Mouse (Mus musculus): ENCODE results near the gene Rheb. TPM values are rescaled to one million over a fixed set of nuclear protein-coding genes. Genes with fewer than 3 reads are reported as not detected.

The Rheb gene
- polyA plus RNA-seq, 1 experiment, result 17.3 TPM

DNA sequence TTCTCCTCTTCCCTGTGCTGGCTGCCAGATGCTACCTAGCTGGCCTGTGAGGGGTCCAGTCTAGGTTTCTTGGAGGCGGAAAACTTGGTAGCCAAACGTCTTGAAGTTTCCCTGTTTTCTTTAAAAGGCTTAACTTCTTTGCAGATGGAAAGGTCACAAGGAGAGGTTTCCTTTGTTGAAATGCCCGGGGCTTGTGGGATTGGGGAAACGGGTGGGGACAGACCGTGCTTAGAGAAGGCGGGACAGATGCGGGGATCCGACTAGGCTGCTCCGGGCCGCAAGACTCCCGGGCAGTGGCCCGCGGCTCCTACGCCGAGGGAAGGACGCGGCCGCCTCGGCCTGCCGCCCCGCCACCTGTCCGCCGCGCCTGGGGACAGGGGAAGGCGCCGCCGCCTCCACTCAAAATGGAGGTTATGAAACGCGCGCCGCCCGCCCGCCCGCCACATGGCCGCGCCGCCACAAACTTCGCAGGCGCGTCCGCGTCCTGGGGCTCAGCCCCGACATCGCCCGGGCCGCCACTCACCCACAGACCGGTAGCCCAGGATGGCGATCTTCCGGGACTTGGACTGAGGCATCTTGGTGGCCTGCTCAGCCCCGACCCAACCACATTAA lies 656 bp downstream of the Rheb start:
- no peak; the same call in 1 of the 2 replicates for TF ChIP-seq POLR2A (IDR thresholded peaks at IDR 0.05; ENCODE audit: low read depth, low read length)
- no peak for TF ChIP-seq CTCF (IDR thresholded peaks at IDR 0.05; ENCODE audit: extremely low read depth, insufficient read length, insufficient replicate concordance, low read depth, low read length)
- Histone ChIP-seq H3K36me3 (ENCODE audit: control insufficient read depth, insufficient read depth, low read length) (no peaks in the 10 kb centered on the region), H3K4me1 (ENCODE audit: control insufficient read depth, insufficient read depth, insufficient read length, low read length) (peaks cover 12% of the 10 kb centered on the region), H3K27me3 (ENCODE audit: control insufficient read depth, insufficient read depth, low read length) (no peaks in the 10 kb centered on the region), H3K27ac (ENCODE audit: insufficient read depth, low read depth, low read length) (peak overlapping the region; percentile 99), H3K4me3 (ENCODE audit: low read depth, low read length) (peak overlapping the region; percentile 99)
- WGBS, result under 1% methylated on average over 50 of the region's 50 CpGs

DNA sequence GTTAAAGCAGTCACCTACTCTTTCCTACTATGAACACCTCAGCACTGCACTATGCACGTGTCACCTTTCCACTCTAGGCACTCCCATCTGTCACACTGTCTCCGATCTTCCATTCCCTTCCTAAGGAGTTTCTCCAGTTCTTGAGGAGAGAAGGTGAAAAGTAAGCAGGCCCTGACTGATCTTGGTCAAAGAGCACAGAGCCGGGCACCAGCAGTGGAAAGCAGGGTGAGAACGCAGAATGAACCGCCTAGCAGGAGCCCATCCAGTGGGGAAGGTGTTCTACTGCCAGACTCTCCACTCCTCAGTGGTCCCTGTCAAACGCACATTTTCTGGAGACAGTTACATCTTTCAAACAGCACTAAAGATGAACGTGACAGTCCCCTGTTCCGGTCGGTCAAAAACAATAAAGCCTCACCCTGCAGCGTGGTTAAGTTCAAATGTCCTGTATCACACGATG lies 1.4 kb downstream of the Rheb start:
- Histone ChIP-seq H3K4me1 (ENCODE audit: control insufficient read depth, insufficient read depth, insufficient read length, low read length) (peaks cover 12% of the 10 kb centered on the region), H3K27me3 (ENCODE audit: control insufficient read depth, insufficient read depth, low read length) (no peaks in the 10 kb centered on the region), H3K4me3 (ENCODE audit: low read depth, low read length) (peak overlapping the region; percentile 99), H3K36me3 (ENCODE audit: control insufficient read depth, insufficient read depth, low read length) (no peaks in the 10 kb centered on the region), H3K27ac (ENCODE audit: insufficient read depth, low read depth, low read length) (peak overlapping the region; percentile 99)
- TF ChIP-seq POLR2A (IDR thresholded peaks at IDR 0.05; ENCODE audit: low read depth, low read length), result no peak
- no peak for TF ChIP-seq CTCF (IDR thresholded peaks at IDR 0.05; ENCODE audit: extremely low read depth, insufficient read length, insufficient replicate concordance, low read depth, low read length)
- 3% methylated on average over 11 of the region's 11 CpGs for WGBS

DNA sequence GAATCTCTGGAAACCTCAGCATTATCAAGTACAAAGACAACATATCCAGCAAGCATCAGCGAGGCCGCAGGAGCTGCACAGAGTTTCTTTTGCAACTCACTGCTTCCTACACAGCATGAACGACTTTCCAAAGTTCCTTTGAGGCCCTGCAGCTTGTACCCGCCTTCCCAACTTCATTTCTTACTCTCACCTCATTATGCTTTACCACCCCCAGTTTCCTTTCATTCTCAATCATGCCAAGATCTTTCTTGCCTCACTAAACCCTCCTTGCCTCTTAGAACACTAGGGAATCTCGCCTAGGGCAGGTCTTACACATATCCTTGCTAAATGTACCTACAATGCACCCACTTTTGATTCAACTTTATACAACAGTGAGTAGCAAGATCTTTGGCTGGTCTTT lies 7.9 kb downstream of the Rheb start:
- 46% methylated on average over 5 of the region's 5 CpGs for WGBS
- Histone ChIP-seq H3K36me3 (ENCODE audit: control insufficient read depth, insufficient read depth, low read length) (no peaks in the 10 kb centered on the region), H3K4me3 (ENCODE audit: low read depth, low read length) (no peak overlapping the region), H3K27me3 (ENCODE audit: control insufficient read depth, insufficient read depth, low read length) (no peaks in the 10 kb centered on the region), H3K27ac (ENCODE audit: insufficient read depth, low read depth, low read length) (peak overlapping the region; percentile 13; the same call in 1 of the 2 replicates), H3K4me1 (ENCODE audit: control insufficient read depth, insufficient read depth, insufficient read length, low read length) (peaks cover 16% of the 10 kb centered on the region; the same call in 1 of the 2 replicates)
- no peak for TF ChIP-seq CTCF (IDR thresholded peaks at IDR 0.05; ENCODE audit: extremely low read depth, insufficient read length, insufficient replicate concordance, low read depth, low read length)
- TF ChIP-seq POLR2A (IDR thresholded peaks at IDR 0.05; ENCODE audit: low read depth, low read length), result no peak

DNA sequence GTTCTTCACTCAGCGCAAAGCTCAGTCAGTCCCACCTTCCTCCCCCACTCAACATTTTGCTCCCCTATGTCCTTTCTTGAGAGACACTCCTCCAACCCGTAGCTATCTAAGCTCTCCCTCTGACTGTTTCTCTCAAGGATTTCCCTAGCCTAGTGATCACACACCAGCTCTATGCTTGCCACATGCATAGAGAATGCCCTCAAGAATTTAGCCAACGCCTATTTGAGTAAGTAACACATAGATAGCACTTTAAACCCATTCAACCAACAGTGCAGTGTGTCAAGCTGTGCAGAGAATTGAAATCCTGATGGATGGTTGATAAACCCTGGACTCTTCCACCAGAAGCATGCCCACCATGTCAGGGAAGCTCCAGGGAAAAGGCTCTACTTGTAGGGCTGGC lies 10.5 kb downstream of the Rheb start:
- H3K36me3 ChIP-seq (ENCODE audit: control insufficient read depth, insufficient read depth, low read length), result no peaks in the 10 kb centered on the region
- H3K27ac ChIP-seq (ENCODE audit: insufficient read depth, low read depth, low read length), result no peak overlapping the region
- WGBS, result 61% methylated on average over 3 of the region's 3 CpGs
- no peaks in the 10 kb centered on the region for H3K27me3 ChIP-seq (ENCODE audit: control insufficient read depth, insufficient read depth, low read length)
- no peak for TF ChIP-seq CTCF (IDR thresholded peaks at IDR 0.05; ENCODE audit: extremely low read depth, insufficient read length, insufficient replicate concordance, low read depth, low read length)
- no peak for TF ChIP-seq POLR2A (IDR thresholded peaks at IDR 0.05; ENCODE audit: low read depth, low read length)
- H3K4me1 ChIP-seq (ENCODE audit: control insufficient read depth, insufficient read depth, insufficient read length, low read length), result peaks cover 29% of the 10 kb centered on the region; the same call in 1 of the 2 replicates
- H3K4me3 ChIP-seq (ENCODE audit: low read depth, low read length), result no peak overlapping the region

DNA sequence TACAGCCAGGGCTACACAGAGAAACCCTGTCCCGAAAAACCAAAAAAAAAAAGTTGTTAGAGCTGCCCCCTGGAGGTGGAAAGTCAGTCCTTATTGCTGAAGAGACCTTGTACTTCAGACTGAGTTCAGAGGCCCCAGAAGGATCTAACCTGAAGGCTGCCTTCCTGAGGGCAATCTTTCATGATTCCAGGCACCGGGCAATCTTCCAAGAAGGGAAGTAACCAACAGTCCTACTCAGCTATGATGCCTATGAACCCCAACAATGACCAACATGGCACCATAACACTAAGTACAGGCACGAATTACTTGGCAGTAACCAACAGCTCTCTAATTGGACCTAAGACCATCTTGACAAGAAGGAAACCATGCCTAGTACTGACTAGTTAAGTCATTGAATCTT lies 14.0 kb downstream of the Rheb start:
- 55% methylated on average over 3 of the region's 3 CpGs for WGBS
- no peak for TF ChIP-seq POLR2A (IDR thresholded peaks at IDR 0.05; ENCODE audit: low read depth, low read length)
- no peak for TF ChIP-seq CTCF (IDR thresholded peaks at IDR 0.05; ENCODE audit: extremely low read depth, insufficient read length, insufficient replicate concordance, low read depth, low read length)
- no peak overlapping the region for H3K27ac ChIP-seq (ENCODE audit: insufficient read depth, low read depth, low read length)
- H3K27me3 ChIP-seq (ENCODE audit: control insufficient read depth, insufficient read depth, low read length), result no peaks in the 10 kb centered on the region
- H3K36me3 ChIP-seq (ENCODE audit: control insufficient read depth, insufficient read depth, low read length), result no peaks in the 10 kb centered on the region
- no peak overlapping the region for H3K4me3 ChIP-seq (ENCODE audit: low read depth, low read length)
- peaks cover 29% of the 10 kb centered on the region; the same call in 1 of the 2 replicates for H3K4me1 ChIP-seq (ENCODE audit: control insufficient read depth, insufficient read depth, insufficient read length, low read length)

DNA sequence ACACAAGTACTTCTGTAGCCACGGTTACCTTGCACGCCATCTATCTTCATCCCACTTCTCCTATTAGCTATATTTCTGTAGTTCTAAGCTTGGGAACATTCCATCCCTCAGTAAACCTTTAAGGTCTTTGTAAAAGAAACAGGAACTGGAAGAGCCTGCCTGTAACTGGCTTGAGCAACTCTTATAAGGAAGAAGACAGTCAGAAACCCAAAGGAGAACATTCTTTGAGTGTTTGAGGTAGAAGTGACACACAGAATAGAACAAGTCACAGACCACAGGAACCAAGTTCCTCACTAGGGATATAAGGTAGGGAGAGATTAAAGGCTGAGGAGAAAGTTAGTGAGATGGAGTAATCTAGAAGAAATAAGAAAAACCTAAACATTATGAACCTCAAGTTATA lies 15.3 kb downstream of the Rheb start:
- Histone ChIP-seq H3K4me3 (ENCODE audit: low read depth, low read length) (no peak overlapping the region), H3K27me3 (ENCODE audit: control insufficient read depth, insufficient read depth, low read length) (no peaks in the 10 kb centered on the region), H3K4me1 (ENCODE audit: control insufficient read depth, insufficient read depth, insufficient read length, low read length) (peaks cover 26% of the 10 kb centered on the region; the same call in 1 of the 2 replicates), H3K27ac (ENCODE audit: insufficient read depth, low read depth, low read length) (0 out of 2 replicates have a peak overlapping the region, but pooled peaks have one; percentile 27), H3K36me3 (ENCODE audit: control insufficient read depth, insufficient read depth, low read length) (no peaks in the 10 kb centered on the region)
- WGBS, result 86% methylated on average over 2 of the region's 2 CpGs
- TF ChIP-seq CTCF (IDR thresholded peaks at IDR 0.05; ENCODE audit: extremely low read depth, insufficient read length, insufficient replicate concordance, low read depth, low read length) (no peak), POLR2A (IDR thresholded peaks at IDR 0.05; ENCODE audit: low read depth, low read length) (no peak)

DNA sequence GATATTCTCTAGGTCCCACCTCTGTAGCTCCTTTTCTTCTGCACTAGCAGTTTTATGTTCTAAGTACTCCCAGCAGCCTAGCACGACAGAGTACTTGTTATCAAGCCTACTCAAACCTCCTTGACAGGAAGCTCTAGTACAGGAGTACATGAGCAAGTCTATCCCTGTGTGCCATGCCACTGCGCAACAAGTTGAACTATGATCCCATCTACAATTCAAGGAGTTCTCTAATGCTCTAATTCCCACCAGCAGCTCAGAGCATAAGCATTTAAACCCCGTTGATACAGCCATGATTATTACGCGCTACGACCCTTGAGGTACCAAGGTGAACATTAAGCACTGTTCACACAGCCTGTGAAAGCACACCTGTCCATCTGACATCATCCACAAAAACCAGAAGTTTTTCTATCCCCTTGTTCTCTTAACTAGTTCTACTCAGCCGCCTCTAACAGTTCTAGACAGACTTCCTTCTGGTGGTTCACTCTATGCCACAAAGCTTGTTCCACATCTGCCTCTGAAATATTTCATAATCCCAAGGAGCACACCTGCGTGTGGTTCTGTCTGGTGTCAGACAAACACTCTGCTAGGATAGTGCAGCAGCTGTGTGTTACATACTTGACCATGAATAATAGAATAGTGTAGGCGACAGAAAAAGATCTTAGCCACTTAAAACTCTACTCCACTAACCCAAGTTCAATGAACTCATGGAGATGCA lies 16.2 kb downstream of the Rheb start:
- TF ChIP-seq CTCF (IDR thresholded peaks at IDR 0.05; ENCODE audit: extremely low read depth, insufficient read length, insufficient replicate concordance, low read depth, low read length) (no peak), POLR2A (IDR thresholded peaks at IDR 0.05; ENCODE audit: low read depth, low read length) (no peak)
- 36% methylated on average over 9 of the region's 9 CpGs for WGBS
- Histone ChIP-seq H3K27ac (ENCODE audit: insufficient read depth, low read depth, low read length) (peak overlapping the region; percentile 19; the same call in 1 of the 2 replicates), H3K27me3 (ENCODE audit: control insufficient read depth, insufficient read depth, low read length) (no peaks in the 10 kb centered on the region), H3K4me1 (ENCODE audit: control insufficient read depth, insufficient read depth, insufficient read length, low read length) (peaks cover 31% of the 10 kb centered on the region), H3K36me3 (ENCODE audit: control insufficient read depth, insufficient read depth, low read length) (no peaks in the 10 kb centered on the region), H3K4me3 (ENCODE audit: low read depth, low read length) (no peak overlapping the region)
